Mouse (Mus musculus) intestine, embryonic 15.5 days (tissue): ENCODE measurements around the gene Isca2. TPM values are rescaled to one million over a fixed set of nuclear protein-coding genes. Genes with fewer than 3 reads are reported as not detected.

Source experiments
- polyA plus RNA-seq: library from polyadenylated mRNA; unstranded; fragments of >200 nt; fragmentation: Nextera tagmentation; extraction: Ambion mirVana; gene quantifications from 2 replicates; pipeline ENCODE4 v1.2.1, GENCODE M21; 2015

Isca2 gene
- polyA plus RNA-seq, 1 experiment from 2014 or later = 124 TPM

Other genes with a start within 250 kb of the Isca2 start
- gene Vsx2, start 203.5 kb upstream of the Isca2 start, polyA plus RNA-seq = not detected in 2 replicates
- gene Abcd4, start 155.8 kb upstream of the Isca2 start, polyA plus RNA-seq = 16.5 and 20.8 TPM in 2 replicates
- gene Vrtn, start 132.2 kb upstream of the Isca2 start, polyA plus RNA-seq = not detected in 2 replicates
- gene Syndig1l, start 74.4 kb upstream of the Isca2 start, polyA plus RNA-seq = 0.10 and 0.15 TPM in 2 replicates
- gene Npc2, start 99 bp upstream of the Isca2 start, polyA plus RNA-seq = 76.7 and 77.9 TPM in 2 replicates
- gene Ltbp2, start 103.3 kb downstream of the Isca2 start, polyA plus RNA-seq = 0.75 and 1.6 TPM in 2 replicates
- gene Fcf1, start 197.6 kb downstream of the Isca2 start, polyA plus RNA-seq = 134 and 141 TPM in 2 replicates
- gene Arel1, start 197.6 kb downstream of the Isca2 start, polyA plus RNA-seq = 8.7 and 9.3 TPM in 2 replicates
- gene Ylpm1, start 223.1 kb downstream of the Isca2 start, polyA plus RNA-seq = 22.1 and 22.6 TPM in 2 replicates